Mouse (Mus musculus): Measurements from ENCODE around the gene Thop1. TPM values are rescaled to one million over a fixed set of nuclear protein-coding genes. Genes with fewer than 3 reads are reported as not detected.

Gene Thop1
- polyA plus RNA-seq, 1 experiment from 2014 or later, result 65.8 TPM

DNA sequence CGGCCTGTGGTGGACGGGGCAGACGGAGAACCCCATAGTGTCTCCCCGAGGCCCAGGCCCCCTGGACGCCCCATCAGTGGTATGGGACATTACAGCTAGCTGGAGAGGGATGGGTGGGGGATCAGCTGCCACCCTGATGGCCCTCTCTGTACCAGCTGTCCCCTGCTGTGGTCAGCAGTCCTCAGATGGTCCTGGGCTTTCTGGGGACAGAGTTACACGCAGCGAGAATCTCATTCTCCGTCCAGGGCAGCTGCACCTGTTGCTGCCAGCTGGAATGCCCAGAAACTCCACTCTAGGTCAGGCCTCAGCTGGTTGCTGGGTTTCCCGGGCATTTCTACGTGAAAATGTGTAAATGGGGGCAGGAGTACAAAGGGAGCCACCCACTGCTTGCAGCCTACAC, 49.8 kb downstream of the Thop1 start:
- peaks cover 50% of the 10 kb centered on the region for H3K36me3 ChIP-seq (ENCODE audit: control insufficient read depth, insufficient read depth, low read length)
- DNase-seq (ENCODE audit: low spot score), result no peak
- no peak for ATAC-seq (ENCODE audit: insufficient read depth, low FRiP score, low TSS enrichment)
- H3K27ac ChIP-seq (ENCODE audit: low read depth, low read length), result no peak overlapping the region
- H3K4me2 ChIP-seq (ENCODE audit: low read depth), result no peak overlapping the region
- no peaks in the 10 kb centered on the region for H3K4me1 ChIP-seq (ENCODE audit: control insufficient read depth, insufficient read depth, low read length)
- 98% methylated on average over 10 of the region's 10 CpGs for WGBS
- H3K27me3 ChIP-seq (ENCODE audit: control insufficient read depth, insufficient read depth, low read length), result no peaks in the 10 kb centered on the region
- H3K9me3 ChIP-seq (ENCODE audit: control insufficient read depth, low read length), result no peaks in the 10 kb centered on the region
- no peak overlapping the region for H3K9ac ChIP-seq (ENCODE audit: low read length)
- no peak overlapping the region for H3K4me3 ChIP-seq (ENCODE audit: low read depth, low read length)

DNA sequence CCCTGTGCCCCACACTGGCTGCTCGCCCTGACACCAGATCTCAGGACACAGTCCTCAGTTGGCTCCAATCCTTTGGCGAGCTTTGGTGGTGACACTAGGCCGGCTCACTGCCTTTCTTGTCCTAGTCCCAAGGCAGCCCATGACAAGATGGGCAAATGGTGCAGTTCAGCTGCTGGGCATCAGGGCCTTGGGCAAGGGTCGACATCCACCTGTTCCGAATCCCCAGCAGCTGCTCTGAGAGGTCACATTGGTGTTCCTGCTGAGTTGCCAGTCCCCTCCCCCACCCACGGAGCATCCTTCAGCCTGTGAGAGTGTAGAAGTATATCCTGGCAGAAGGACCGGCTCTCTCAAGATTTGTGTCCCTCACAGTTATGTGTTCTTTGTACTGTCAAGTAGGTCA, 50.8 kb downstream of the Thop1 start:
- WGBS, result 84% methylated on average over 7 of the region's 7 CpGs
- Histone ChIP-seq H3K36me3 (ENCODE audit: control insufficient read depth, insufficient read depth, low read length) (peaks cover 41% of the 10 kb centered on the region), H3K27ac (ENCODE audit: low read depth, low read length) (no peak overlapping the region), H3K4me3 (ENCODE audit: low read depth, low read length) (no peak overlapping the region), H3K4me1 (ENCODE audit: control insufficient read depth, insufficient read depth, low read length) (no peaks in the 10 kb centered on the region), H3K27me3 (ENCODE audit: control insufficient read depth, insufficient read depth, low read length) (no peaks in the 10 kb centered on the region), H3K9ac (ENCODE audit: low read length) (no peak overlapping the region), H3K4me2 (ENCODE audit: low read depth) (no peak overlapping the region), H3K9me3 (ENCODE audit: control insufficient read depth, low read length) (no peaks in the 10 kb centered on the region)
- ATAC-seq (ENCODE audit: insufficient read depth, low FRiP score, low TSS enrichment) (no peak), DNase-seq (ENCODE audit: low spot score) (no peak)

GRCm38 (mm10) chr10:81122889-81123288, 53.1 kb downstream of the Thop1 start:
- Histone ChIP-seq H3K9ac (ENCODE audit: low read length) (no peak overlapping the region), H3K4me2 (ENCODE audit: low read depth) (no peak overlapping the region), H3K27ac (ENCODE audit: low read depth, low read length) (no peak overlapping the region), H3K36me3 (ENCODE audit: control insufficient read depth, insufficient read depth, low read length) (peaks cover 33% of the 10 kb centered on the region), H3K9me3 (ENCODE audit: control insufficient read depth, low read length) (no peaks in the 10 kb centered on the region), H3K4me1 (ENCODE audit: control insufficient read depth, insufficient read depth, low read length) (no peaks in the 10 kb centered on the region), H3K27me3 (ENCODE audit: control insufficient read depth, insufficient read depth, low read length) (no peaks in the 10 kb centered on the region), H3K4me3 (ENCODE audit: low read depth, low read length) (no peak overlapping the region)
- ATAC-seq (ENCODE audit: insufficient read depth, low FRiP score, low TSS enrichment) (no peak), DNase-seq (ENCODE audit: low spot score) (no peak)
- 89% methylated on average over 2 of the region's 2 CpGs for WGBS

- DNase-seq (ENCODE audit: low spot score) (no peak), ATAC-seq (ENCODE audit: insufficient read depth, low FRiP score, low TSS enrichment) (no peak)
- peaks cover 30% of the 10 kb centered on the region for H3K36me3 ChIP-seq (ENCODE audit: control insufficient read depth, insufficient read depth, low read length)
- no peaks in the 10 kb centered on the region for H3K9me3 ChIP-seq (ENCODE audit: control insufficient read depth, low read length)
- no peak overlapping the region for H3K4me3 ChIP-seq (ENCODE audit: low read depth, low read length)
- no peaks in the 10 kb centered on the region for H3K4me1 ChIP-seq (ENCODE audit: control insufficient read depth, insufficient read depth, low read length)
- peaks cover 3% of the 10 kb centered on the region for H3K27me3 ChIP-seq (ENCODE audit: control insufficient read depth, insufficient read depth, low read length)
- no peak overlapping the region for H3K27ac ChIP-seq (ENCODE audit: low read depth, low read length)
- H3K4me2 ChIP-seq (ENCODE audit: low read depth), result no peak overlapping the region
- no peak overlapping the region for H3K9ac ChIP-seq (ENCODE audit: low read length)
- 91% methylated on average over 11 of the region's 11 CpGs for WGBS
Observed at GRCm38 (mm10) chr10:81123500-81123899, 53.7 kb downstream of the Thop1 start.

Small RNAs within 50 kb of the gene (microRNA-seq; reads per million reads assigned to microRNA genes)
- not detected for gene Mir5615-1
- not detected for gene Mir5615-2

Other genes with a start within 250 kb of the Thop1 start
- 1,810 and 1,847 TPM in 2 replicates for gene Oaz1, start 243.4 kb upstream of the Thop1 start, polyA plus RNA-seq (2014; fragmentation: Nextera tagmentation; extraction: Ambion mirVana)
- 0.40 and 0.66 TPM in 2 replicates for gene Lingo3, start 226.0 kb upstream of the Thop1 start, polyA plus RNA-seq (2014; fragmentation: Nextera tagmentation; extraction: Ambion mirVana)
- gene Lsm7, start 214.8 kb upstream of the Thop1 start, polyA plus RNA-seq (2014; fragmentation: Nextera tagmentation; extraction: Ambion mirVana), result 305 and 307 TPM in 2 replicates
- gene Sppl2b, start 214.8 kb upstream of the Thop1 start, polyA plus RNA-seq (2014; fragmentation: Nextera tagmentation; extraction: Ambion mirVana), result 31.2 and 34.2 TPM in 2 replicates
- gene Tmprss9, start 198.2 kb upstream of the Thop1 start, polyA plus RNA-seq (2014; fragmentation: Nextera tagmentation; extraction: Ambion mirVana), result 0.08 and 0.11 TPM in 2 replicates
- gene Timm13, start 169.1 kb upstream of the Thop1 start, polyA plus RNA-seq (2014; fragmentation: Nextera tagmentation; extraction: Ambion mirVana), result 312 and 323 TPM in 2 replicates
- gene Lmnb2, start 151.8 kb upstream of the Thop1 start, polyA plus RNA-seq (2014; fragmentation: Nextera tagmentation; extraction: Ambion mirVana), result 23.0 and 27.9 TPM in 2 replicates
- 7.9 and 8.5 TPM in 2 replicates for gene Gadd45b, start 140.0 kb upstream of the Thop1 start, polyA plus RNA-seq (2014; fragmentation: Nextera tagmentation; extraction: Ambion mirVana)
- 8.1 and 9.4 TPM in 2 replicates for gene Gng7, start 55.1 kb upstream of the Thop1 start, polyA plus RNA-seq (2014; fragmentation: Nextera tagmentation; extraction: Ambion mirVana)
- gene Diras1, start 44.4 kb upstream of the Thop1 start, polyA plus RNA-seq (2014; fragmentation: Nextera tagmentation; extraction: Ambion mirVana), result 4.2 and 4.7 TPM in 2 replicates
- 13.3 and 14.5 TPM in 2 replicates for gene Slc39a3, start 32.6 kb upstream of the Thop1 start, polyA plus RNA-seq (2014; fragmentation: Nextera tagmentation; extraction: Ambion mirVana)
- gene Sgta, start 9.9 kb upstream of the Thop1 start, polyA plus RNA-seq (2014; fragmentation: Nextera tagmentation; extraction: Ambion mirVana), result 248 and 262 TPM in 2 replicates
- gene Creb3l3, start 28.8 kb downstream of the Thop1 start, polyA plus RNA-seq (2014; fragmentation: Nextera tagmentation; extraction: Ambion mirVana), result 0.11 and 0.70 TPM in 2 replicates
- 212 and 240 TPM in 2 replicates for gene Map2k2, start 35.9 kb downstream of the Thop1 start, polyA plus RNA-seq (2014; fragmentation: Nextera tagmentation; extraction: Ambion mirVana)
- gene Zbtb7a, start 65.2 kb downstream of the Thop1 start, polyA plus RNA-seq (2014; fragmentation: Nextera tagmentation; extraction: Ambion mirVana), result 7.1 and 8.8 TPM in 2 replicates
- gene Pias4, start 97.9 kb downstream of the Thop1 start, polyA plus RNA-seq (2014; fragmentation: Nextera tagmentation; extraction: Ambion mirVana), result 68.3 and 68.4 TPM in 2 replicates
- 463 and 504 TPM in 2 replicates for gene Eef2, start 106.6 kb downstream of the Thop1 start, polyA plus RNA-seq (2014; fragmentation: Nextera tagmentation; extraction: Ambion mirVana)
- 56.4 and 58.6 TPM in 2 replicates for gene Dapk3, start 113.0 kb downstream of the Thop1 start, polyA plus RNA-seq (2014; fragmentation: Nextera tagmentation; extraction: Ambion mirVana)
- gene 4930442H23Rik, start 113.8 kb downstream of the Thop1 start, polyA plus RNA-seq (2014; fragmentation: Nextera tagmentation; extraction: Ambion mirVana), result not detected in 2 replicates
- gene Nmrk2, start 132.0 kb downstream of the Thop1 start, polyA plus RNA-seq (2014; fragmentation: Nextera tagmentation; extraction: Ambion mirVana), result 0.12 TPM in 2 replicates
- gene Atcay, start 160.8 kb downstream of the Thop1 start, polyA plus RNA-seq (2014; fragmentation: Nextera tagmentation; extraction: Ambion mirVana), result 21.9 and 24.1 TPM in 2 replicates
- 5.8 and 6.0 TPM in 2 replicates for gene Zfr2, start 163.1 kb downstream of the Thop1 start, polyA plus RNA-seq (2014; fragmentation: Nextera tagmentation; extraction: Ambion mirVana)
- 2.0 and 3.0 TPM in 2 replicates for gene Matk, start 182.9 kb downstream of the Thop1 start, polyA plus RNA-seq (2014; fragmentation: Nextera tagmentation; extraction: Ambion mirVana)
- gene Mrpl54, start 196.9 kb downstream of the Thop1 start, polyA plus RNA-seq (2014; fragmentation: Nextera tagmentation; extraction: Ambion mirVana), result 178 and 180 TPM in 2 replicates
- gene Apba3, start 196.9 kb downstream of the Thop1 start, polyA plus RNA-seq (2014; fragmentation: Nextera tagmentation; extraction: Ambion mirVana), result 35.3 and 39.0 TPM in 2 replicates
- gene Tjp3, start 221.5 kb downstream of the Thop1 start, polyA plus RNA-seq (2014; fragmentation: Nextera tagmentation; extraction: Ambion mirVana), result 2.5 and 2.8 TPM in 2 replicates
- gene Pip5k1c, start 222.9 kb downstream of the Thop1 start, polyA plus RNA-seq (2014; fragmentation: Nextera tagmentation; extraction: Ambion mirVana), result 64.6 and 65.8 TPM in 2 replicates